ENCODE assay signal across 7 mouse cellular contexts in genomic region chrX:139870300-139870711, GRCm38 (mm10). TPM values are rescaled to one million over a fixed set of nuclear protein-coding genes. Genes with fewer than 3 reads are reported as not detected.
DNase-seq lines count a peak whose midpoint lies in the region; ATAC-seq and TF ChIP-seq lines count a peak whose summit lies in the region.

No protein-coding gene starts in this region.

- H3K4me3 ChIP-seq in MEL (ENCODE audit: control insufficient read depth in 1 of 2, insufficient read depth in 1 of 2, low read depth in 2 of 2, low read length in 2 of 2), result peak overlapping the region; percentile 44 to 54
- peak overlapping the region; percentile 58 for H3K4me3 ChIP-seq in forebrain, embryonic 12.5 days (replicated peaks)
- H3K4me3 ChIP-seq in limb, embryonic 11.5 days (ENCODE audit: low read depth, low read length), result peak overlapping the region; percentile 50
- peak overlapping the region; percentile 64 for H3K4me3 ChIP-seq in midbrain, embryonic 12.5 days

- peaks cover 2% of the 10 kb centered on the region; the same call in 1 of the 2 replicates for H3K79me2 ChIP-seq in MEL (ENCODE audit: control insufficient read depth, insufficient read depth, low read length, poor library complexity)

- H3K4me1 ChIP-seq in MEL (ENCODE audit: control insufficient read depth in 1 of 2, insufficient read depth in 2 of 2, low read length in 2 of 2), result peaks cover 0 to 4% of the 10 kb centered on the region in 2 experiments; a peak in 1 of 4 replicates
- H3K4me1 ChIP-seq in forebrain, embryonic 12.5 days, result no peaks in the 10 kb centered on the region
- H3K4me1 ChIP-seq in limb, embryonic 11.5 days (ENCODE audit: control insufficient read depth, insufficient read depth, low read length), result no peaks in the 10 kb centered on the region
- no peaks in the 10 kb centered on the region for H3K4me1 ChIP-seq in midbrain, embryonic 12.5 days

- ATAC-seq in forebrain, embryonic 12.5 days (ENCODE audit: low FRiP score), result peak; percentile 10; the same call in 1 of the 2 replicates
- no peak for ATAC-seq in limb, embryonic 11.5 days (ENCODE audit: insufficient number of reproducible peaks, low FRiP score, low TSS enrichment, low read depth)
- ATAC-seq in midbrain, embryonic 12.5 days (ENCODE audit: low FRiP score, low read depth), result 0 out of 2 replicates have a peak, but pooled peaks have one; percentile 8
- no peak for ATAC-seq in CD4-positive, CD25-positive, alpha-beta regulatory T cell, adult 4 months

- H3K4me2 ChIP-seq in forebrain, embryonic 12.5 days, result peak overlapping the region; percentile 71
- peak overlapping the region; percentile 64 for H3K4me2 ChIP-seq in limb, embryonic 11.5 days (ENCODE audit: low read depth, severe bottlenecking)
- H3K4me2 ChIP-seq in midbrain, embryonic 12.5 days (replicated peaks), result peak overlapping the region; percentile 65

- no peak for TF ChIP-seq EP300 in MEL (IDR thresholded peaks at IDR 0.05; ENCODE audit: low read depth in 1 of 2, low read length in 2 of 2)

- 20% methylated on average over 15 of the region's 15 CpGs for WGBS in forebrain, embryonic 12.5 days
- 16% methylated on average over 15 of the region's 15 CpGs for WGBS in limb, embryonic 11.5 days
- WGBS in midbrain, embryonic 12.5 days, result 20% methylated on average over 15 of the region's 15 CpGs

- TF ChIP-seq CTCF in MEL (IDR thresholded peaks at IDR 0.05 in 2 of 3, conservative IDR thresholded peaks at IDR 0.05 in 1 of 3; ENCODE audit: control insufficient read depth in 1 of 3, insufficient read depth in 1 of 3, low read depth in 2 of 3, low read length in 3 of 3, poor library complexity in 1 of 3, severe bottlenecking in 1 of 3), result no peak

- peak; percentile 43 for DNase-seq in MEL (ENCODE audit: low read depth, low spot score)
- peak; percentile 40 to 55 for DNase-seq in adrenal gland, postnatal 36 days
- DNase-seq in heart, postnatal 36 days, result peak; percentile 33 to 35
- peak; percentile 26 for DNase-seq in limb, embryonic 11.5 days (ENCODE audit: low spot score)

- H3K9me3 ChIP-seq in MEL (replicated peaks; ENCODE audit: insufficient read depth, low read length), result no peaks in the 10 kb centered on the region
- no peaks in the 10 kb centered on the region for H3K9me3 ChIP-seq in forebrain, embryonic 12.5 days
- no peaks in the 10 kb centered on the region for H3K9me3 ChIP-seq in limb, embryonic 11.5 days (ENCODE audit: control insufficient read depth, low read length)
- H3K9me3 ChIP-seq in midbrain, embryonic 12.5 days, result no peaks in the 10 kb centered on the region

- peak overlapping the region; percentile 51 for H3K9ac ChIP-seq in MEL (ENCODE audit: control insufficient read depth, low read depth, low read length, poor library complexity, severe bottlenecking)
- peak overlapping the region; percentile 54; the same call in 1 of the 2 replicates for H3K9ac ChIP-seq in forebrain, embryonic 12.5 days
- no peak overlapping the region for H3K9ac ChIP-seq in limb, embryonic 11.5 days (ENCODE audit: low read length)
- peak overlapping the region; percentile 62; the same call in 1 of the 2 replicates for H3K9ac ChIP-seq in midbrain, embryonic 12.5 days (replicated peaks)

- H3K27ac ChIP-seq in MEL (ENCODE audit: control insufficient read depth, low read depth, low read length), result no peak overlapping the region
- H3K27ac ChIP-seq in forebrain, embryonic 12.5 days, result no peak overlapping the region
- H3K27ac ChIP-seq in limb, embryonic 11.5 days (replicated peaks; ENCODE audit: low read depth, low read length), result no peak overlapping the region
- no peak overlapping the region for H3K27ac ChIP-seq in midbrain, embryonic 12.5 days (replicated peaks)

- peaks cover 0 to 10% of the 10 kb centered on the region in 2 experiments; a peak in 2 of 4 replicates for H3K36me3 ChIP-seq in MEL (ENCODE audit: control insufficient read depth in 1 of 2, insufficient read depth in 2 of 2, low read length in 2 of 2)
- H3K36me3 ChIP-seq in forebrain, embryonic 12.5 days (replicated peaks), result no peaks in the 10 kb centered on the region
- no peaks in the 10 kb centered on the region for H3K36me3 ChIP-seq in limb, embryonic 11.5 days (ENCODE audit: control insufficient read depth, insufficient read depth, low read length)
- no peaks in the 10 kb centered on the region for H3K36me3 ChIP-seq in midbrain, embryonic 12.5 days

- intact Hi-C loops in heart, postnatal 36 days (cut with DNase I), result loop anchor here (5.0 kb wide), 1 partner anchor 312 kb away; no protein-coding TSS in a partner anchor

- TF ChIP-seq RAD21 in MEL (IDR thresholded peaks at IDR 0.05; ENCODE audit: low read depth, low read length), result no peak; the same call in none of the 2 replicates

- peaks cover 10 to 19% of the 10 kb centered on the region in 2 experiments for H3K27me3 ChIP-seq in MEL (ENCODE audit: control insufficient read depth in 1 of 2, insufficient read depth in 2 of 2, low read length in 2 of 2)
- H3K27me3 ChIP-seq in forebrain, embryonic 12.5 days, result peaks cover 33% of the 10 kb centered on the region
- H3K27me3 ChIP-seq in limb, embryonic 11.5 days (ENCODE audit: control insufficient read depth, insufficient read depth, low read length), result 0 out of 2 replicates have a peak, but pooled peaks cover 5% of the 10 kb centered on the region
- H3K27me3 ChIP-seq in midbrain, embryonic 12.5 days, result peaks cover 19% of the 10 kb centered on the region

- TF ChIP-seq POLR2A in MEL (IDR thresholded peaks at IDR 0.05; ENCODE audit: control insufficient read depth in 1 of 2, insufficient read depth in 1 of 2, low read depth in 1 of 2, low read length in 2 of 2, poor library complexity in 1 of 2), result no peak

TF ChIP-seq in MEL, 35 proteins besides CTCF, POLR2A, EP300 and RAD21:
- peak; percentile 54; the same call in 1 of the 2 replicates for TF ChIP-seq ZNF384 (IDR thresholded peaks at IDR 0.05; ENCODE audit: low read depth, low read length)
- TF ChIP-seq TCF12 (IDR thresholded peaks at IDR 0.05; ENCODE audit: low read depth, low read length), result no peak

RNA-seq across cellular contexts. Expression of gene Morc4, which starts 1.2 kb away (rescaled TPM):
- total RNA-seq in MEL (2012; rRNA removed), result 4.2 and 4.6 TPM in 2 replicates
- polyA plus RNA-seq in MEL (2012; ENCODE audit: insufficient read depth in 1 of 2, insufficient read length in 2 of 2, low read depth in 1 of 2, low replicate concordance in 2 of 2, missing spikeins in 1 of 2), result 100 to 1,000 TPM in 1 of 2 experiments, 10 to 100 TPM in 1; 20.4 to 221 TPM
- 10 to 100 TPM in 1 of 2 experiments, 1 to 10 TPM in 1; 6.1 to 10.6 TPM for total RNA-seq in adrenal gland, postnatal 36 days (2021)
- 5.9 and 6.1 TPM in 2 replicates for polyA plus RNA-seq in forebrain, embryonic 12.5 days (2016; fragmentation: Nextera tagmentation; extraction: Ambion mirVana)
- total RNA-seq in heart, postnatal 36 days (2021), result 1 to 10 TPM; 4.0 to 4.7 TPM
- polyA plus RNA-seq in limb, embryonic 11.5 days (2014; fragmentation: Nextera tagmentation; extraction: Ambion mirVana), result 7.2 and 10.1 TPM in 2 replicates
- 7.6 TPM in 2 replicates for polyA plus RNA-seq in midbrain, embryonic 12.5 days (2016; fragmentation: Nextera tagmentation; extraction: Ambion mirVana)
- not detected for polyA plus RNA-seq in CD4-positive, CD25-positive, alpha-beta regulatory T cell, adult 4 months (2017; shearing (Covaris generic))

Comparison
In these comparisons a context has a peak if more than half of its experiments do, and no peak if none do; other contexts are left out.
1. ATAC-seq: peak in forebrain, embryonic 12.5 days (single experiment) and midbrain, embryonic 12.5 days (single experiment); none in limb, embryonic 11.5 days (single experiment) and CD4-positive, CD25-positive, alpha-beta regulatory T cell, adult 4 months (single experiment).
2. Peak in every context shown above with its lines, with median percentiles within 50 percentile points of each other: DNase-seq, H3K4me3 ChIP-seq and H3K4me2 ChIP-seq.